Mouse (Mus musculus) urinary bladder, postnatal 10 days (tissue): Measurements from ENCODE around the gene Fgf8.

Source experiments
- DNase-seq: peaks from one replicate; pipeline ENCODE4 v3.0.0; 2022; ENCODE audit warnings: low spot score

Gene Fgf8

GRCm38 (mm10) chr19:45748206-45748605 lies 5.5 kb upstream of the Fgf8 start:
- DNase-seq, result no peak

- DNase-seq, result peak; percentile 60
These were observed 4.5 kb upstream of the Fgf8 start for GRCm38 (mm10) chr19:45747028-45747867.

- no peak for DNase-seq
These were observed 3.7 kb upstream of the Fgf8 start for GRCm38 (mm10) chr19:45746153-45747020.

DNA sequence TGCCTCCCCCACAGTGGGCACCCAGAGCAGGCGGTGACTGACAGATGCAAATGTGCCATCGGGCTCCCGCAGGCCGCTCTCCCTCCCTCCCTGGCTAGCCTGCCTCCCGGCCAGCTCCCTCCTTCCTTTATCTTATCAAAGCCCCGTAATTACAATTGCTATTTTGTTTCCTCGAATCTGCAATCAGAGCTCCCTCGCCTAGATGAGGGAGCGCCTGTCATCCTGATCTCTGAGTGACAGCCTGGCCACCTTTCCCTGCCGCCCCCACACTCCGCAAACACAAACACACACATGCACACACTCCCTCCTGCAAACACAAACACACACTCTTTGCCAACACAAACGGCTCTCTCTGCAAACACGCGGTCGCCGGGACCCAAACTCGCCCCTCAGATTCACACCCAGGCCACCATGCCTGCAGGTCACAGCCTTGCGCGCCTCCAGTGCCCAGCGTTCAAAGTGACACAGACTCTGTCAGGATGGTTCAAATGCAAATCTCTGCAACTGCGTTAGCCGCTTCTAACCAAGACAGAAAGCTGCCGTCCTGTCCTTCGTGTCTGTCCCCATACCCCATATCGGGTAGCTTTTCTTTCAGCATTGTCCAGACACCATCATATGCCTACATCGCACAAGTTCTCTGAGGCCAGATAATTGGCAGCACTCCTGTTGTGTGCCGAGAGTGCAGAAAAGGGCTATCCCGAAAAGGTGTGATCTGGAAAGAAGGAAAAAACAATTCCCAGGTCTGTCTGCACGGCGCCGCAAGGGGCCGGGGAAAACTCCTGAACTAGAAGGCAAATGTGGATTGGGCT lies 2.8 kb upstream of the Fgf8 start:
- no peak for DNase-seq

- no peak for DNase-seq
These were observed 904 bp upstream of the Fgf8 start for GRCm38 (mm10) chr19:45743619-45744018.

- no peak for DNase-seq
These were observed 365 bp upstream of the Fgf8 start for GRCm38 (mm10) chr19:45742984-45743575.

DNA sequence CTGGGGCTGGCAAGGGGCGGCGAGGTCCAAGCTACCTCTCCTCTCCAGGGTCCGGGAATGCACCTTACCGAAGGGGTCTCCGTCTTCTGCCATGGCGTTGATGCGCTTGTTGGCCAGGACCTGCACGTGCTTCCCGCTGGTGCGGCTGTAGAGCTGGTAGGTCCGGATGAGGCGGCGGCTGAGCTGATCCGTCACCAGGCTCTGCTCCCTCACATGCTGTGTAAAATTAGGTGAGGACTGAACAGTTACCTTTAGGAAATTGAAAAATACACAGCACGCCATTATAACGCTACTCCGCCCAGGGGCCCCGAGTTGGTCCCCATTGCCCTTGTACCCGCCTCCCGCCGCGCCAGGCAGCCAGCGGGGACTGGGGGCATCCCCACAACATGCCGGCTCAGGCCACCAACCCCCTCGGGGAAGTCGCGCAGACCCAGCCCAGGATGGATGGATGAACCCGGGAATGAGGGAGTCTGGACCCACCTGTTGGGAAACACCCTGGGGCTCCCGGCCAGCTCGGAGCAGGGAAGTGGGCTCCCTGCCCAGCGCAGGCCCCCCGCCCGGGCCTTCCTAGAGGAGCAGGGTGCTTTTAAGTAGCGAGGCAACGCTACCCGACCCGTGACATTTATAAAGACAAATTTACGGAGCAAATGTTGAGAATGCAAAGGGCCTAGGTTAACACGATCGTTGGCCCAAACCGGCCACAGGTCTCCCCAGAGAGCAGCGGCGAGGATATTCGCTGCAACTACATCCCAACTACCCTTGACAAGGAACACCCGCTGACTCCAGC lies 1.1 kb downstream of the Fgf8 start:
- no peak for DNase-seq

DNA sequence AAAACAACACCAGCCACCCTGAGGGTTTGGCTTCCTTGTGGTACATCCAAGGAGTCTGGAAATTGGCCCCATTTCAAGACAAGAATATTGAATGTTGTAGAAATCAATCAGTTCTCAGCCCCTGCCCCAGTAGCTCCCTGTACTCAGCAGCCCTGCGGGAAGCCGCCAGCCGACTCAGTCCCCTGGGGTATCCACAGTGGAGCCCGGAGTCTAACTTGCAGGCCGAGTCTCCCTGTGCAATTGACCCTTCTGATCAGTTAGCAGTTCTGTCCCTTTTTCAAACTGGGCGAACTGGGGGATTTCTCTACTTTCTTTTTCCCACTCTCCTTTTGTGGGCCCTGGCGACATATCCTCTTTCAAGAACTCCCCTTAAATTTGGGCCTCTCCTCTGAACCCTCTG lies 1.9 kb downstream of the Fgf8 start:
- DNase-seq, result no peak

DNA sequence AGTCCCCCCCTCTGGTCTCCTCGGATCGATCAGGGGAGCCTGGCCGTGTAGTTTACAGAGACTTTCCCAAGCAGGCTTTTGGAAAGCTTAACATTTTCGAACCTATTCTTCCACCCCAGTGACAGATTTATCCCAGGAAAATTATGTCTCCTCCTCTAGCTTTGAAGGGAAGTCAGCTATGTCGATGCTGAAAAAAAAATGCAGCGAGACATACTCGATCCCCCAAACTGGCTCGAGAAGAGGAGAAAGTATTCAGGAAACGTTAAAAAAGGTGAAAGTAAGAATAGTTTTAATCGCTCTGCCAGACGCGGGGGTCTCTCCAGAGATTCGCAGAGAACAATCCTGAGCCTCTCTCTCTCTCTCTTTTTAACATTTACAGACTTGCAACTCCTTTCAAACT lies 2.5 kb downstream of the Fgf8 start:
- DNase-seq, result no peak

GRCm38 (mm10) chr19:45738521-45738920 lies 4.2 kb downstream of the Fgf8 start:
- DNase-seq, result no peak

- DNase-seq, result no peak
These were observed 4.8 kb downstream of the Fgf8 start for GRCm38 (mm10) chr19:45737846-45738484.

DNA sequence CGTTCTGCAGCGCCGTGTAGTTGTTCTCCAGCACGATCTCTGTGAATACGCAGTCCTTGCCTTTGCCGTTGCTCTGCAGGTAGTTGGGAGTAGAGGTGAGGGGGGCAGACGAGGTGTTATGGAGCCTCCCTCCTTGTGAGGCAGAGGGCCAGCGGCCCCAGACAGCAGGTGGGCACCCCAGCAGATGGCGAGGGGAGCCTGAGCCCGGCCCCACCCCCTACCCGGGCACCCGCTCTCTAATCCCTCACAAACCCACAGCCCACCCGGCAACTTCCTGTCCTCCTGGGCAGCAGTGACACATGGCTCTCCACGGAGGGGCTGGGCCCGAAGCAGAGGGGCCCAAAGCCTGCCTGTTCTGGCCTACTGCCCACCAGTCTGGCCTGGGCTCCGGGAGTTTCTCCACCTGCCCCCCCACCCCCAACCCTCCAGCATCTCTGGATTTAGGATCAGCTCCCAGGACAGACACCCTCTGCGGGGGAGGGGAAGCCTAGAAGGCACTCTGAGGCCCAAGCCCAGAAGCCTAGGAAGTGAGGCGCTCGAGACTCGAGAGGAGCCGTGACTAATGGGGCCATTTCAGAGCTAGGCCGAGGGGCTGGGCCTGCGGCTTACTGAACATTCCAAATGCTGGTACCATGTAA lies 5.4 kb downstream of the Fgf8 start:
- DNase-seq, result no peak

DNA sequence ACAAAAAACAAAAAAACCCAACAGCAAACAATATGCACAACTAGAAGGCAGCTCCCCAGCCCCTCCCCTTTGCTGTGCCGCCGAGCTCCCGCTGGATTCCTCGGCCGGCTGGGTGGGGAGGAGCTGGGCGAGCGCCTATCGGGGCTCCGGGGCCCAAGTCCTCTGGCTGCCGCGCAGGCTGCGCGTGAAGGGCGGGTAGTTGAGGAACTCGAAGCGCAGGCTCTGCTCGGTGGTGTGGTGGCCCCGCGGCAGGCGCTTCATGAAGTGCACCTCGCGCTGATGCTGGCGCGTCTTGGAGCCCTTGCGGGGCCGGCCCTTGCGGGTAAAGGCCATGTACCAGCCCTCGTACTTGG lies 5.9 kb downstream of the Fgf8 start:
- DNase-seq, result no peak

DNA sequence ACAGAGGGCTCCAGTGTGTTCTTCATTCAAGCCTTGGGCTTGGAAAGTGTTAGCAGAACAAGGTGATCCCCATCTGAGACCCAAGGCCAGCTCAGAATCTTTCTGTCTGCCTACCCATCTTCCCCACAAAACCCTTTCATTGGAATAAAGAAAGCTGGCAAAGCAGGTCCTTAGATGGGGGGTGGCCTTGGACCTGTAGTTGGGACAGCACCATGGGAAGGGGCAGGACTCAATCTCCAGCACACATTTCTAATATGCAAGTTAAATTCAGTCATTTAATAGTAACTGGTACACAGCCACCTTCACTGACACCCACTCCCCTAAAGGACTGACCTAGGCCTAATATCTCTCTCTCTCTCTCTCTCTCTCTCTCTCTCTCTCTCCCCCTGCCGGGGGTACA lies 6.5 kb downstream of the Fgf8 start:
- DNase-seq, result no peak

DNA sequence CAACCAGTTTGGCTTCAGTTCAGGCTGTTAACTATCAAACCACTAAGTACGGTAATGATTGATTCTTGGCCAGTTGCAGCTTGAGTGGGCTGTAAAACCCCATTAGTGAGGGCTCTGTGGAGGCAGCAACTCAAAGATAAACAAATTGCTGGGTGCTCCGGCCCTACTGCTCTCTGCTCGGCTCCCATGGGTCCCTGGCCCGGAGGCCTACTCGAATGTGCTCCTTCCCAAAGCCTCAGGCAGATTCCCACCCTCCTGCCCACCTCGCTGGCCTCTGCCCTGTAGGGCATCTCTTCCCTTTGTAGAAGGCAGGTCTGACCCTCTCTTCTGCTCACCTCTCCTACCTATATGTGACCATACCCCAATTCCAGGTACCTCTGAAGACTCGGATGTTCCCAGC lies 8.0 kb downstream of the Fgf8 start:
- DNase-seq, result no peak

GRCm38 (mm10) chr19:45734191-45734590 lies 8.5 kb downstream of the Fgf8 start:
- no peak for DNase-seq

DNA sequence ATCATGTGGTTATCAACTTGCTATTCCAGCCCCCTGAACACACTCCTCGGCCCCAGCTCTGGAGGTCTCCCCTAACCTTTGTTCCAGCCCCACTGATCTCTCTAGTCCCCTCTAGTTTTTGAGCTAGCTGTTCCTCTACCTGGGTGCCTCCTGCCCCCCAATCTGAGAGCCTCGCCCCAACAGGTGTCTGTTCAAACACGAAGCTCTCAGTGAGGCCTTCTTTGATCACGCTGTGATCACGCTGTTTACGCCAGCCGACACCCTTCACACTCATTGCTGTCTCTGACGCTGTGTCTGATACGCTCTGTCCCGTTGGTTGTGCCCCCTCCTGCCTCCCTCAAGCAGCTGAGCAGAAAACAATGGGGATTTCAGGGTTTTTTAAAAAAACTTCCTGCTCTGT lies 9.2 kb downstream of the Fgf8 start:
- no peak for DNase-seq

GRCm38 (mm10) chr19:45731658-45732057 lies 11.1 kb downstream of the Fgf8 start:
- no peak for DNase-seq

- no peak for DNase-seq
These were observed 12.7 kb downstream of the Fgf8 start for GRCm38 (mm10) chr19:45730042-45730441.

- no peak for DNase-seq
These were observed 15.5 kb downstream of the Fgf8 start for GRCm38 (mm10) chr19:45727231-45727630.
